Mouse (Mus musculus): ENCODE data around the gene Pramel6.
"Not testable (repeated sequence)": the region's sequence is repeated elsewhere in the genome, so short reads cannot be mapped to it uniquely, and the experiment has no call there.

Pramel6 gene

GRCm38 (mm10) chr2:87506265-87506664 lies at the start of gene Pramel6:
TSS of gene Pramel6 (plus strand) at chr2:87506565.
- no peak for DNase-seq (ENCODE audit: low spot score in 2 of 2)

GRCm38 (mm10) chr2:87461769-87462168 lies 44.6 kb upstream of the Pramel6 start:
- no peak for DNase-seq (ENCODE audit: low spot score in 2 of 2)

- no peak for DNase-seq (ENCODE audit: low spot score in 2 of 2)
These were observed 26.2 kb upstream of the Pramel6 start for GRCm38 (mm10) chr2:87480207-87480606.

GRCm38 (mm10) chr2:87481158-87481557 lies 25.2 kb upstream of the Pramel6 start:
- no peak for DNase-seq (ENCODE audit: low spot score in 2 of 2)

- DNase-seq (ENCODE audit: low spot score in 2 of 2) = no peak
These were observed 24.1 kb upstream of the Pramel6 start for GRCm38 (mm10) chr2:87482276-87482675.

- not testable (repeated sequence) for DNase-seq (ENCODE audit: low spot score in 2 of 2)
These were observed 9.4 kb upstream of the Pramel6 start, which contains the start of gene Pramel7 for GRCm38 (mm10) chr2:87496993-87497392. TSS of gene Pramel7 (minus strand) at chr2:87497093.

- no peak for DNase-seq (ENCODE audit: low spot score in 2 of 2)
These were observed 8.7 kb downstream of the Pramel6 start for GRCm38 (mm10) chr2:87515046-87515445.

GRCm38 (mm10) chr2:87515457-87516060 lies 9.2 kb downstream of the Pramel6 start:
- DNase-seq (ENCODE audit: low spot score in 2 of 2) = no peak

- DNase-seq (ENCODE audit: low spot score in 2 of 2) = no peak
These were observed 10.2 kb downstream of the Pramel6 start for GRCm38 (mm10) chr2:87516581-87516980.

- no peak for DNase-seq (ENCODE audit: low spot score in 2 of 2)
These were observed 14.3 kb downstream of the Pramel6 start for GRCm38 (mm10) chr2:87520651-87521050.

GRCm38 (mm10) chr2:87525899-87526616 lies 19.7 kb downstream of the Pramel6 start:
- not testable (repeated sequence) for DNase-seq (ENCODE audit: low spot score in 2 of 2)

- DNase-seq (ENCODE audit: low spot score in 2 of 2) = no peak
These were observed 25.1 kb downstream of the Pramel6 start, which contains the start of gene Olfr153 for GRCm38 (mm10) chr2:87531496-87531895. TSS of gene Olfr153 (plus strand) at chr2:87531796.

GRCm38 (mm10) chr2:87534826-87535225 lies 28.5 kb downstream of the Pramel6 start:
- DNase-seq (ENCODE audit: low spot score in 2 of 2) = no peak

GRCm38 (mm10) chr2:87545442-87545841 lies 39.1 kb downstream of the Pramel6 start, which contains the start of gene Olfr1128:
TSS of gene Olfr1128 (minus strand) at chr2:87545542.
- no peak for DNase-seq (ENCODE audit: low spot score in 2 of 2)

All from frontal cortex, postnatal 10 days (tissue).